Mouse (Mus musculus) spleen, adult 2 months (tissue): ENCODE data around the gene Creb5.

ENCODE experiments used
- CTCF ChIP-seq: fragments of 200-500 bp; IDR thresholded peaks from 2 replicates; pipeline ENCODE4 v1.5.1; 2011; ENCODE audit warnings: mild to moderate bottlenecking, inconsistent platforms; ENCODE audit not compliant: insufficient read depth, insufficient read length, insufficient replicate concordance; ENCODE audit errors: extremely low read depth
- POLR2A ChIP-seq: fragments of 200-500 bp; IDR thresholded peaks from 2 replicates; pipeline ENCODE4 v1.6.1; 2011; ENCODE audit warnings: low read depth, low read length, inconsistent platforms

- TF ChIP-seq POLR2A (no peak), CTCF (no peak)
These were observed 401.9 kb downstream of the Creb5 start for GRCm38 (mm10) chr6:53688762-53689477.
